Mouse (Mus musculus) spleen, postnatal 10 days (tissue): ENCODE measurements around the gene Thrsp.

Experiments
- DNase-seq, 2 experiments: peaks; one replicate each; pipeline ENCODE4 v3.0.0; 2021 to 2022; ENCODE audit warnings: low spot score in 2 of 2

Thrsp gene

GRCm38 (mm10) chr7:97379304-97379703 is 38.2 kb downstream of the Thrsp start:
- DNase-seq, result no peak

GRCm38 (mm10) chr7:97375906-97376305 is 41.6 kb downstream of the Thrsp start:
- DNase-seq, result no peak

GRCm38 (mm10) chr7:97375101-97375500 is 42.4 kb downstream of the Thrsp start:
- DNase-seq, result no peak

- no peak for DNase-seq
Observed at GRCm38 (mm10) chr7:97365887-97366286, 51.6 kb downstream of the Thrsp start.
